Mouse (Mus musculus) intestine, postnatal 0 days (tissue): Measurements from ENCODE around the gene Fpr1. TPM values are rescaled to one million over a fixed set of nuclear protein-coding genes. Genes with fewer than 3 reads are reported as not detected.
A peak's percentile ranks its signal among the peaks of the same experiment; 100 is the strongest.

Source experiments
- ATAC-seq: fragments of 200-750 bp; cut with Nextera tagmentation; 2 replicates; pipeline ENCODE4 v1.8.0; 2017; ENCODE audit warnings: mild to moderate bottlenecking, moderate TSS enrichment, moderate library complexity
- H3K27ac ChIP-seq: fragments of 300-500 bp; sonication (generic); 2 replicates; pipeline ENCODE4 v1.5.1; 2014; ENCODE audit warnings: mild to moderate bottlenecking, low read depth, low read length, moderate library complexity
- H3K27me3 ChIP-seq: fragments of 300-500 bp; sonication (generic); replicated peaks from 2 replicates; pipeline ENCODE4 v1.6.1; 2014; ENCODE audit warnings: low read length, mixed read lengths; ENCODE audit not compliant: control insufficient read depth, insufficient read depth
- H3K36me3 ChIP-seq: fragments of 300-500 bp; sonication (generic); 2 replicates; pipeline ENCODE4 v1.6.1; 2014; ENCODE audit warnings: mild to moderate bottlenecking, moderate library complexity; ENCODE audit not compliant: control insufficient read depth, insufficient read depth
- H3K4me1 ChIP-seq: fragments of 300-500 bp; sonication (generic); replicated peaks from 2 replicates; pipeline ENCODE4 v1.6.1; 2014; ENCODE audit warnings: antibody characterized with exemption, low read length, mixed read lengths; ENCODE audit not compliant: control insufficient read depth, insufficient read depth
- H3K4me2 ChIP-seq: fragments of 300-500 bp; sonication (generic); replicated peaks from 2 replicates; pipeline ENCODE4 v1.6.1; 2014; ENCODE audit warnings: low read depth, mild to moderate bottlenecking, moderate library complexity
- H3K4me3 ChIP-seq: fragments of 300-500 bp; sonication (generic); 2 replicates; pipeline ENCODE4 v1.5.1; 2014; ENCODE audit warnings: low read depth, low read length
- H3K9ac ChIP-seq: fragments of 300-500 bp; sonication (generic); 2 replicates; pipeline ENCODE4 v1.6.1; 2014; ENCODE audit warnings: mild to moderate bottlenecking, low read depth, low read length
- H3K9me3 ChIP-seq: fragments of 300-500 bp; sonication (generic); 2 replicates; pipeline ENCODE4 v1.6.1; 2016; ENCODE audit warnings: mixed run types; ENCODE audit not compliant: control insufficient read depth
- CTCF ChIP-seq: sonication (generic); IDR thresholded peaks from 2 replicates; pipeline ENCODE4 v1.5.1; 2016; ENCODE audit warnings: low read depth, mild to moderate bottlenecking, control low read depth, antibody characterized with exemption, moderate library complexity
- WGBS: fragments of 180-500 bp; shearing (Covaris S2); extraction: QIAGEN DNeasy Blood & Tissue Kit; methylation state at CpG from one replicate; pipeline ENCODE4 v1.1.7; 2014; 5-methylcytosine and 5-hydroxymethylcytosine counted together
- polyA plus RNA-seq: library from polyadenylated mRNA; unstranded; fragments of >200 nt; fragmentation: Nextera tagmentation; extraction: Ambion mirVana; gene quantifications from 2 replicates; pipeline ENCODE4 v1.2.1, GENCODE M21; 2015

Fpr1 gene
- polyA plus RNA-seq, 1 experiment from 2014 or later: 0.37 TPM

GRCm38 (mm10) chr17:17870892-17871550, 12.7 kb downstream of the Fpr1 start:
- no peaks in the 10 kb centered on the region for H3K27me3 ChIP-seq
- no peak overlapping the region for H3K4me3 ChIP-seq
- H3K27ac ChIP-seq: no peak overlapping the region
- H3K4me2 ChIP-seq: no peak overlapping the region
- TF ChIP-seq CTCF: no peak
- no peak for ATAC-seq
- H3K9ac ChIP-seq: no peak overlapping the region
- H3K4me1 ChIP-seq: no peaks in the 10 kb centered on the region
- no peaks in the 10 kb centered on the region for H3K9me3 ChIP-seq
- 81% methylated on average over 2 of the region's 2 CpGs for WGBS
- 0 out of 2 replicates have a peak, but pooled peaks cover 4% of the 10 kb centered on the region for H3K36me3 ChIP-seq

- no peaks in the 10 kb centered on the region for H3K9me3 ChIP-seq
- H3K4me2 ChIP-seq: no peak overlapping the region
- no peak overlapping the region for H3K9ac ChIP-seq
- no peak overlapping the region for H3K4me3 ChIP-seq
- 0 out of 2 replicates have a peak, but pooled peaks cover 4% of the 10 kb centered on the region for H3K36me3 ChIP-seq
- no peaks in the 10 kb centered on the region for H3K4me1 ChIP-seq
- no peak overlapping the region for H3K27ac ChIP-seq
- ATAC-seq: no peak
- no peak for TF ChIP-seq CTCF
- 83% methylated on average over 11 of the region's 11 CpGs for WGBS
- no peaks in the 10 kb centered on the region for H3K27me3 ChIP-seq
Observed at GRCm38 (mm10) chr17:17866801-17867469, 16.8 kb downstream of the Fpr1 start.

GRCm38 (mm10) chr17:17865168-17865567, 18.6 kb downstream of the Fpr1 start:
- no peak for TF ChIP-seq CTCF
- H3K27me3 ChIP-seq: no peaks in the 10 kb centered on the region
- H3K4me2 ChIP-seq: no peak overlapping the region
- H3K36me3 ChIP-seq: 0 out of 2 replicates have a peak, but pooled peaks cover 4% of the 10 kb centered on the region
- 60% methylated on average over 2 of the region's 2 CpGs for WGBS
- ATAC-seq: no peak
- H3K27ac ChIP-seq: no peak overlapping the region
- H3K4me3 ChIP-seq: no peak overlapping the region
- H3K4me1 ChIP-seq: no peaks in the 10 kb centered on the region
- H3K9ac ChIP-seq: no peak overlapping the region
- H3K9me3 ChIP-seq: no peaks in the 10 kb centered on the region

- WGBS: 70% methylated on average over 1 of the region's 1 CpGs
- Histone ChIP-seq H3K27me3 (no peaks in the 10 kb centered on the region), H3K36me3 (0 out of 2 replicates have a peak, but pooled peaks cover 4% of the 10 kb centered on the region), H3K27ac (no peak overlapping the region), H3K9ac (no peak overlapping the region), H3K4me1 (no peaks in the 10 kb centered on the region), H3K9me3 (no peaks in the 10 kb centered on the region), H3K4me3 (no peak overlapping the region), H3K4me2 (no peak overlapping the region)
- TF ChIP-seq CTCF: no peak
- ATAC-seq: no peak
Observed at GRCm38 (mm10) chr17:17862360-17862759, 21.4 kb downstream of the Fpr1 start.

- H3K4me3 ChIP-seq: no peak overlapping the region
- TF ChIP-seq CTCF: peak; percentile 25
- no peak overlapping the region for H3K9ac ChIP-seq
Observed at GRCm38 (mm10) chr17:17860110-17860509, 23.6 kb downstream of the Fpr1 start.

GRCm38 (mm10) chr17:17857446-17857845, 26.3 kb downstream of the Fpr1 start:
- H3K4me2 ChIP-seq: no peak overlapping the region
- ATAC-seq: no peak
- no peak overlapping the region for H3K4me3 ChIP-seq
- H3K36me3 ChIP-seq: no peaks in the 10 kb centered on the region
- H3K9me3 ChIP-seq: no peaks in the 10 kb centered on the region
- no peak for TF ChIP-seq CTCF
- no peak overlapping the region for H3K27ac ChIP-seq
- H3K9ac ChIP-seq: no peak overlapping the region
- H3K27me3 ChIP-seq: no peaks in the 10 kb centered on the region
- H3K4me1 ChIP-seq: no peaks in the 10 kb centered on the region
- 83% methylated on average over 1 of the region's 1 CpGs for WGBS

More at GRCm38 (mm10) chr17:17860110-17860509, 23.6 kb downstream of the Fpr1 start:
- H3K4me2 ChIP-seq: no peak overlapping the region
- H3K27ac ChIP-seq: no peak overlapping the region
- 87% methylated on average over 3 of the region's 3 CpGs for WGBS
- H3K36me3 ChIP-seq: no peaks in the 10 kb centered on the region
- H3K4me1 ChIP-seq: no peaks in the 10 kb centered on the region
- H3K27me3 ChIP-seq: no peaks in the 10 kb centered on the region
- H3K9me3 ChIP-seq: no peaks in the 10 kb centered on the region
- ATAC-seq: no peak
